In genomic region chr7:126274626-126275025, GRCm38 (mm10) we compare ENCODE assay signal across 8 mouse cellular contexts. TPM values are rescaled to one million over a fixed set of nuclear protein-coding genes. Genes with fewer than 3 reads are reported as not detected.
DNase-seq lines count a peak whose midpoint lies in the region; ATAC-seq and TF ChIP-seq lines count a peak whose summit lies in the region.

No protein-coding gene starts in this region.

- peaks cover 55% of the 10 kb centered on the region for H3K4me1 ChIP-seq in cerebellum, adult 2 months (ENCODE audit: control insufficient read depth, insufficient read depth, low read length)
- peaks cover 42% of the 10 kb centered on the region; the same call in 1 of the 2 replicates for H3K4me1 ChIP-seq in spleen, adult 2 months (ENCODE audit: control insufficient read depth, insufficient read depth, insufficient read length)
- H3K4me1 ChIP-seq in limb, embryonic 14.5 days (ENCODE audit: control insufficient read depth, insufficient read depth, low read length) = peaks cover 42% of the 10 kb centered on the region

- peak overlapping the region; percentile 72 for H3K4me2 ChIP-seq in limb, embryonic 14.5 days (replicated peaks; ENCODE audit: low read depth, low read length, severe bottlenecking)

- peak; percentile 70 to 77 for DNase-seq in cerebellum, adult 2 months
- DNase-seq in cerebellum, adult 11 months = no peak
- no peak for DNase-seq in spleen, adult 2 months (ENCODE audit: low read depth in 1 of 2, low spot score in 2 of 2)
- DNase-seq in spleen, postnatal 4 days (ENCODE audit: low spot score in 2 of 2) = no peak
- DNase-seq in limb, embryonic 14.5 days (ENCODE audit: low spot score) = no peak
- DNase-seq in embryo, embryonic 11 days = no peak
- DNase-seq in testis, postnatal 10 days (ENCODE audit: low spot score) = no peak
- no peak for DNase-seq in thymus, postnatal 36 days

- TF ChIP-seq POLR2A in cerebellum, adult 2 months (IDR thresholded peaks at IDR 0.05; ENCODE audit: borderline replicate concordance, insufficient read depth, low read length) = no peak
- TF ChIP-seq POLR2A in spleen, adult 2 months (IDR thresholded peaks at IDR 0.05; ENCODE audit: low read depth, low read length) = no peak
- no peak for TF ChIP-seq POLR2A in limb, embryonic 14.5 days (IDR thresholded peaks at IDR 0.05; ENCODE audit: borderline replicate concordance, extremely low read depth, insufficient read depth, insufficient read length)

- H3K27me3 ChIP-seq in cerebellum, adult 2 months (ENCODE audit: control insufficient read depth, insufficient read depth, low read length) = no peaks in the 10 kb centered on the region
- H3K27me3 ChIP-seq in spleen, adult 2 months (ENCODE audit: control insufficient read depth, insufficient read depth, low read length) = no peaks in the 10 kb centered on the region
- no peaks in the 10 kb centered on the region for H3K27me3 ChIP-seq in limb, embryonic 14.5 days (ENCODE audit: control insufficient read depth, insufficient read depth, low read length)

- H3K27ac ChIP-seq in cerebellum, adult 2 months (ENCODE audit: insufficient read depth, low read length) = peak overlapping the region; percentile 97
- peak overlapping the region; percentile 96 for H3K27ac ChIP-seq in spleen, adult 2 months (ENCODE audit: insufficient read depth, low read length)
- 0 out of 2 replicates have a peak overlapping the region, but pooled peaks have one; percentile 13 for H3K27ac ChIP-seq in limb, embryonic 14.5 days (replicated peaks; ENCODE audit: low read depth, low read length)

- peak overlapping the region; percentile 93 for H3K9ac ChIP-seq in limb, embryonic 14.5 days (ENCODE audit: low read depth, low read length, severe bottlenecking)

- ATAC-seq in limb, embryonic 14.5 days (ENCODE audit: low FRiP score, low read depth) = no peak

- TF ChIP-seq CTCF in cerebellum, adult 2 months (IDR thresholded peaks at IDR 0.05; ENCODE audit: borderline replicate concordance, insufficient read depth, low read depth, low read length) = no peak
- TF ChIP-seq CTCF in spleen, adult 2 months (IDR thresholded peaks at IDR 0.05; ENCODE audit: extremely low read depth, insufficient read depth, insufficient read length, insufficient replicate concordance) = no peak

- H3K36me3 ChIP-seq in spleen, adult 2 months (ENCODE audit: control insufficient read depth, insufficient read depth, low read length) = peaks cover 18% of the 10 kb centered on the region
- peaks cover 33% of the 10 kb centered on the region for H3K36me3 ChIP-seq in limb, embryonic 14.5 days (ENCODE audit: control insufficient read depth, insufficient read depth, low read length)

- WGBS in cerebellum, adult 2 months = 3% methylated on average over 4 of the region's 4 CpGs
- WGBS in spleen, adult 2 months = 49% methylated on average over 4 of the region's 4 CpGs
- 18% methylated on average over 4 of the region's 4 CpGs for WGBS in limb, embryonic 14.5 days

- H3K9me3 ChIP-seq in limb, embryonic 14.5 days (ENCODE audit: control insufficient read depth, low read length) = no peaks in the 10 kb centered on the region

- H3K4me3 ChIP-seq in cerebellum, adult 2 months (replicated peaks; ENCODE audit: insufficient read depth, low read depth, low read length) = peak overlapping the region; percentile 81
- H3K4me3 ChIP-seq in spleen, adult 2 months (ENCODE audit: extremely low read depth, insufficient read depth, insufficient read length) = peak overlapping the region; percentile 81
- peak overlapping the region; percentile 97 for H3K4me3 ChIP-seq in limb, embryonic 14.5 days (replicated peaks; ENCODE audit: low read length)

RNA-seq across cellular contexts. Expression of gene Sbk1, which starts 2.2 kb away (rescaled TPM):
- polyA plus RNA-seq in cerebellum, adult 2 months (2012; rRNA removed) = 227 and 282 TPM in 2 replicates
- polyA plus RNA-seq in spleen, adult 2 months (2012; rRNA removed) = 73.4 and 99.1 TPM in 2 replicates
- 47.9 and 68.3 TPM in 2 replicates for polyA plus RNA-seq in limb, embryonic 14.5 days (2012; rRNA removed)
- 50.9 and 59.6 TPM in 2 replicates for polyA plus RNA-seq in limb, embryonic 14.5 days (2014; fragmentation: Nextera tagmentation; extraction: Ambion mirVana)

Comparison
In these comparisons a context has a peak if more than half of its experiments do, and no peak if none do; other contexts are left out.
1. DNase-seq: peak in cerebellum, adult 2 months (2 of 2); none in cerebellum, adult 11 months (single experiment), spleen, adult 2 months (0 of 2), spleen, postnatal 4 days (0 of 2), limb, embryonic 14.5 days (single experiment), embryo, embryonic 11 days (single experiment), testis, postnatal 10 days (single experiment) and thymus, postnatal 36 days (0 of 2).
2. H3K27ac ChIP-seq: peak in every context shown above with its lines; median percentile 97 in cerebellum, adult 2 months; 96 in spleen, adult 2 months; 13 in limb, embryonic 14.5 days.
3. Peak in every context shown above with its lines, with median percentiles within 50 percentile points of each other: H3K4me3 ChIP-seq.